Mouse (Mus musculus): ENCODE data around the gene Cacul1. TPM values are rescaled to one million over a fixed set of nuclear protein-coding genes. Genes with fewer than 3 reads are reported as not detected.

The Cacul1 gene
- polyA plus RNA-seq, 1 experiment from 2014 or later, result 22.5 TPM

DNA sequence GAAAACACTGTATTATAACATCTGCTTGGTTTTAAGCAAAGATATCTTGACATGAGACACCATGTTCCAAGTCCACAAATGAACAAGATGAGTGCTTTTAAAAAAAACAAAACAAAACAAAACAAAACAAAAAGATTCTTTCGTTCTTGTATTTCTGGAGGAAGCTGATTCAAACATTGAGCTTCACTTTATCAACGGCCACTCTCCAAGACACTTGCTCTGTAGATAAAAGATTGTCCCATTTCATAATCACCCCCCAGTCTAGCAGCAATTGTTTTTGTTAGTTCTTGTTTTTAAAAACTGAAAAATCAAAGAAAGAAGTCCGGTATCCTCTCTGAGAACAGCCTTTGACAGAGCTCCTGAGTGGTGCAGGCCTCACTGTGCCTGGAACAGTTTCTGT is 52.2 kb downstream of the Cacul1 start:
- ATAC-seq (ENCODE audit: insufficient number of reproducible peaks, insufficient read depth, low FRiP score, low read depth), result no peak
- Histone ChIP-seq H3K4me3 (ENCODE audit: control insufficient read depth in 1 of 2, insufficient read depth in 1 of 2, low read depth in 1 of 2, low read length in 2 of 2) (no peak overlapping the region), H3K4me1 (ENCODE audit: control insufficient read depth in 2 of 2, insufficient read depth in 2 of 2, low read length in 2 of 2) (no peaks in the 10 kb centered on the region), H3K27me3 (ENCODE audit: control insufficient read depth, insufficient read depth, low read length) (no peaks in the 10 kb centered on the region), H3K9ac (ENCODE audit: low read length) (no peak overlapping the region), H3K9me3 (ENCODE audit: control insufficient read depth, low read length) (no peaks in the 10 kb centered on the region), H3K27ac (replicated peaks in 1 of 2; ENCODE audit: control insufficient read depth in 1 of 2, insufficient read depth in 1 of 2, low read depth in 2 of 2, low read length in 2 of 2) (no peak overlapping the region), H3K4me2 (ENCODE audit: low read length) (no peak overlapping the region), H3K36me3 (ENCODE audit: control insufficient read depth, insufficient read depth, low read length) (peaks cover 63% of the 10 kb centered on the region)
- WGBS, result 73% methylated on average over 3 of the region's 3 CpGs

DNA sequence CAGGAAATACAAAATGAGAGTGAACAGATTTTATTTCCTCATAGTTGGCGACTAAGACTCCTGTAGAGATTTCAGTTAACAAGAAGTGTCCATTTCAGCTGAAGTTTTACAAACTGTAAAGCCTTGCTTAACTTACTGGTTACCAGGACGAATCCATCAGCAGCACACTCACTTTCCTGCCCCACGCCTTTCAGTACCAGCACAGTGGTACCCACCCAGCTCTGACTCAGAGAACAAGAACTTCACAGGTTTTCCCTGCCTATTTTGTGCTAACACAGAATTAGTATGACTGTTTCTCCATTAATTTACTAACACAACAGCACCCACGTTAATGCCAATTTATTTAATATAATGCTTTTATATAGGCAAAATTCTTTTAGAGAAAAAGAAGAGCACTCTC is 53.9 kb downstream of the Cacul1 start:
- H3K4me1 ChIP-seq (ENCODE audit: control insufficient read depth in 2 of 2, insufficient read depth in 2 of 2, low read length in 2 of 2), result no peaks in the 10 kb centered on the region
- H3K27ac ChIP-seq (replicated peaks in 1 of 2; ENCODE audit: control insufficient read depth in 1 of 2, insufficient read depth in 1 of 2, low read depth in 2 of 2, low read length in 2 of 2), result no peak overlapping the region
- no peak overlapping the region for H3K9ac ChIP-seq (ENCODE audit: low read length)
- 88% methylated on average over 4 of the region's 4 CpGs for WGBS
- no peak overlapping the region for H3K4me2 ChIP-seq (ENCODE audit: low read length)
- H3K9me3 ChIP-seq (ENCODE audit: control insufficient read depth, low read length), result no peaks in the 10 kb centered on the region
- no peaks in the 10 kb centered on the region for H3K27me3 ChIP-seq (ENCODE audit: control insufficient read depth, insufficient read depth, low read length)
- peaks cover 50% of the 10 kb centered on the region for H3K36me3 ChIP-seq (ENCODE audit: control insufficient read depth, insufficient read depth, low read length)
- no peak for ATAC-seq (ENCODE audit: insufficient number of reproducible peaks, insufficient read depth, low FRiP score, low read depth)
- no peak overlapping the region for H3K4me3 ChIP-seq (ENCODE audit: control insufficient read depth in 1 of 2, insufficient read depth in 1 of 2, low read depth in 1 of 2, low read length in 2 of 2)

DNA sequence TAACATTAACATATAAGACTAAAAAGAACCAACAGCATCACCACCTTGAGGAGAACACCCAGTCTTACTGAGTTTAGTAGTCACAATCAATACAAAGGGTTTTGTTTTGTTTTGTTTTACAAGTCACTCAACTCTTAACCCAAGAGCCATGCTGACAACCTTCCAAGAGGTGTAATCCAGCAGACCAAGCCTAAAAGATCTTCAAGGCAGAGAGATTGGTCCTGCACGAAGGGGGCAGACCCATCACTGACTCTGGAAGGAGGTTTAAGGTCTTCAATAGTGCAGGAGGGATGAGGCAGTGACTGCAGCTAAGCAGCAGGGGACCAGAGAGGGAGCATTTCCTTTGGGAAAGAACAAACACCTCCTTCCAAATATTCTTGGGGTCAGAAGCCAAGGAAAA is 55.7 kb downstream of the Cacul1 start:
- no peak overlapping the region for H3K4me3 ChIP-seq (ENCODE audit: control insufficient read depth in 1 of 2, insufficient read depth in 1 of 2, low read depth in 1 of 2, low read length in 2 of 2)
- no peak overlapping the region for H3K27ac ChIP-seq (replicated peaks in 1 of 2; ENCODE audit: control insufficient read depth in 1 of 2, insufficient read depth in 1 of 2, low read depth in 2 of 2, low read length in 2 of 2)
- peaks cover 37% of the 10 kb centered on the region for H3K36me3 ChIP-seq (ENCODE audit: control insufficient read depth, insufficient read depth, low read length)
- no peak for ATAC-seq (ENCODE audit: insufficient number of reproducible peaks, insufficient read depth, low FRiP score, low read depth)
- no peak overlapping the region for H3K9ac ChIP-seq (ENCODE audit: low read length)
- WGBS, result 79% methylated on average over 1 of the region's 1 CpGs
- H3K27me3 ChIP-seq (ENCODE audit: control insufficient read depth, insufficient read depth, low read length), result no peaks in the 10 kb centered on the region
- H3K4me2 ChIP-seq (ENCODE audit: low read length), result no peak overlapping the region
- no peaks in the 10 kb centered on the region for H3K4me1 ChIP-seq (ENCODE audit: control insufficient read depth in 2 of 2, insufficient read depth in 2 of 2, low read length in 2 of 2)
- H3K9me3 ChIP-seq (ENCODE audit: control insufficient read depth, low read length), result no peaks in the 10 kb centered on the region

DNA sequence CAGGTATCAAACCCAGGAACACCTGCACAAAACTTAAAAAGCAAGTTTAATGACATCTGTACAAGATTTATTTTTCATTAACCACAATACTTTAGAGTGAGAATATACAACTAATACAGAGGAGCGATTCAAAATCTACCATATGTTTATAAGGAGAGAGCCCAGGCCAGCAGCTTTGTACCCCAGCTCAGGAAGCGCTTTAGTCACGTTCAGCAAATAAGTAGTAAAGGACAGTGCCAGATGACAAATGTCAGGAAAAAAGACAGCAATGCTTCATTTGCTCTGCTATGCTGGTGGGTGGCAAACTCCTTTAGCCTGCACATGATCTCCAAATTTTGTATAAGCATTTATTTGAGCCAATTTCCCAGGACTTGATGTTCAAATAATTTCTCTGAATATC is 56.1 kb downstream of the Cacul1 start:
- H3K27ac ChIP-seq (replicated peaks in 1 of 2; ENCODE audit: control insufficient read depth in 1 of 2, insufficient read depth in 1 of 2, low read depth in 2 of 2, low read length in 2 of 2), result no peak overlapping the region

DNA sequence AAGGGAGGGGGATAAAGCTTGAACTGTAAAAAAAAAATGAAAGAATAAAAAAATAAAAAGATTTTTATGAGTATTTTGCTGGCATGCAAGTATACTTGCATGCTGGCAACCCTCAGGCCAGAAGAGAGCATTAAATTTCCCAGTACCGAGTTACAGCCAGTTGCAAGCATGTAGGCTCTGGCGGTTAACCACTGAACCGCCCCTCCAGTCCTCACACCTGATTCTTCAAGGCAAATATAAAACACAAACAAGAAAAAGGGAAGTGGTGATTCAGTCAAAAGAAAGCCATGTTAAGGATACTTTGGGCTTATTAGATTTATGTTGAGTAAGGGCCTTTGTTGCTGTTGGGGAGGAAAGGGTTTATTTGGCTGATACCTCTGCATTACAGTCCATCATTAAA is 60.7 kb downstream of the Cacul1 start:
- no peak for ATAC-seq (ENCODE audit: insufficient number of reproducible peaks, insufficient read depth, low FRiP score, low read depth)
- Histone ChIP-seq H3K4me1 (ENCODE audit: control insufficient read depth in 2 of 2, insufficient read depth in 2 of 2, low read length in 2 of 2) (no peaks in the 10 kb centered on the region), H3K4me2 (ENCODE audit: low read length) (no peak overlapping the region), H3K27ac (replicated peaks in 1 of 2; ENCODE audit: control insufficient read depth in 1 of 2, insufficient read depth in 1 of 2, low read depth in 2 of 2, low read length in 2 of 2) (no peak overlapping the region), H3K9ac (ENCODE audit: low read length) (no peak overlapping the region), H3K4me3 (ENCODE audit: control insufficient read depth in 1 of 2, insufficient read depth in 1 of 2, low read depth in 1 of 2, low read length in 2 of 2) (no peak overlapping the region), H3K36me3 (ENCODE audit: control insufficient read depth, insufficient read depth, low read length) (0 out of 2 replicates have a peak, but pooled peaks cover 5% of the 10 kb centered on the region), H3K27me3 (ENCODE audit: control insufficient read depth, insufficient read depth, low read length) (no peaks in the 10 kb centered on the region), H3K9me3 (ENCODE audit: control insufficient read depth, low read length) (no peaks in the 10 kb centered on the region)
- WGBS, result 88% methylated on average over 3 of the region's 3 CpGs

More for the DNA sequence above, 56.1 kb downstream of the Cacul1 start:
- 88% methylated on average over 3 of the region's 3 CpGs for WGBS
- Histone ChIP-seq H3K9ac (ENCODE audit: low read length) (no peak overlapping the region), H3K9me3 (ENCODE audit: control insufficient read depth, low read length) (no peaks in the 10 kb centered on the region), H3K27me3 (ENCODE audit: control insufficient read depth, insufficient read depth, low read length) (no peaks in the 10 kb centered on the region), H3K4me3 (ENCODE audit: control insufficient read depth in 1 of 2, insufficient read depth in 1 of 2, low read depth in 1 of 2, low read length in 2 of 2) (no peak overlapping the region), H3K36me3 (ENCODE audit: control insufficient read depth, insufficient read depth, low read length) (peaks cover 37% of the 10 kb centered on the region), H3K4me2 (ENCODE audit: low read length) (no peak overlapping the region), H3K4me1 (ENCODE audit: control insufficient read depth in 2 of 2, insufficient read depth in 2 of 2, low read length in 2 of 2) (no peaks in the 10 kb centered on the region)
- no peak for ATAC-seq (ENCODE audit: insufficient number of reproducible peaks, insufficient read depth, low FRiP score, low read depth)

- Histone ChIP-seq H3K36me3 (ENCODE audit: control insufficient read depth, insufficient read depth, low read length) (no peaks in the 10 kb centered on the region), H3K9me3 (ENCODE audit: control insufficient read depth, low read length) (no peaks in the 10 kb centered on the region), H3K4me2 (ENCODE audit: low read length) (no peak overlapping the region), H3K4me1 (ENCODE audit: control insufficient read depth in 2 of 2, insufficient read depth in 2 of 2, low read length in 2 of 2) (no peaks in the 10 kb centered on the region), H3K27me3 (ENCODE audit: control insufficient read depth, insufficient read depth, low read length) (no peaks in the 10 kb centered on the region), H3K27ac (replicated peaks in 1 of 2; ENCODE audit: control insufficient read depth in 1 of 2, insufficient read depth in 1 of 2, low read depth in 2 of 2, low read length in 2 of 2) (no peak overlapping the region), H3K4me3 (ENCODE audit: control insufficient read depth in 1 of 2, insufficient read depth in 1 of 2, low read depth in 1 of 2, low read length in 2 of 2) (no peak overlapping the region), H3K9ac (ENCODE audit: low read length) (no peak overlapping the region)
- ATAC-seq (ENCODE audit: insufficient number of reproducible peaks, insufficient read depth, low FRiP score, low read depth), result no peak
- 57% methylated on average over 2 of the region's 2 CpGs for WGBS
Measured at GRCm38 (mm10) chr19:60515064-60515463, 65.8 kb downstream of the Cacul1 start.

DNA sequence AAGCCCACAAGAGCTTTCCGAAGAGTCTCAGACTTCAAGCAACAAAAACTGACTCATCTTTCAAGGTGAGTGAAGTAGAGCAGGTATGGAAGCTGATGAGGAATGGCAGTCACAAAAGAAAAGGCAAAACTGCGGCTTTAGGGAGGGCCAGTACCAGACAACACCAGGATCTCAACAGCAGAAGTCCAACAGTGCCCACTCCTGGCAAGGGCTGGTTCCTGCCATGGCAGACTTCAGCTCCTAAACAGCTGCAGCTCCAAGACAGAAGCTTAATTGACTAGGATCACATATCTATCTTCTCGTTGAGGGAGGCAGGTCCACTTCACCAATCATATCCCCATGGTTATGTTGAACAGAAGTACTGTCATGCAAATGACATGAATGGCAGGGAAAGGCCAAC is 67.4 kb downstream of the Cacul1 start:
- H3K9ac ChIP-seq (ENCODE audit: low read length), result no peak overlapping the region
- H3K27ac ChIP-seq (replicated peaks in 1 of 2; ENCODE audit: control insufficient read depth in 1 of 2, insufficient read depth in 1 of 2, low read depth in 2 of 2, low read length in 2 of 2), result no peak overlapping the region
- 58% methylated on average over 3 of the region's 3 CpGs for WGBS
- no peak overlapping the region for H3K4me2 ChIP-seq (ENCODE audit: low read length)
- H3K27me3 ChIP-seq (ENCODE audit: control insufficient read depth, insufficient read depth, low read length), result no peaks in the 10 kb centered on the region
- no peaks in the 10 kb centered on the region for H3K4me1 ChIP-seq (ENCODE audit: control insufficient read depth in 2 of 2, insufficient read depth in 2 of 2, low read length in 2 of 2)
- no peak for ATAC-seq (ENCODE audit: insufficient number of reproducible peaks, insufficient read depth, low FRiP score, low read depth)
- no peaks in the 10 kb centered on the region for H3K36me3 ChIP-seq (ENCODE audit: control insufficient read depth, insufficient read depth, low read length)
- H3K4me3 ChIP-seq (ENCODE audit: control insufficient read depth in 1 of 2, insufficient read depth in 1 of 2, low read depth in 1 of 2, low read length in 2 of 2), result no peak overlapping the region
- no peaks in the 10 kb centered on the region for H3K9me3 ChIP-seq (ENCODE audit: control insufficient read depth, low read length)

DNA sequence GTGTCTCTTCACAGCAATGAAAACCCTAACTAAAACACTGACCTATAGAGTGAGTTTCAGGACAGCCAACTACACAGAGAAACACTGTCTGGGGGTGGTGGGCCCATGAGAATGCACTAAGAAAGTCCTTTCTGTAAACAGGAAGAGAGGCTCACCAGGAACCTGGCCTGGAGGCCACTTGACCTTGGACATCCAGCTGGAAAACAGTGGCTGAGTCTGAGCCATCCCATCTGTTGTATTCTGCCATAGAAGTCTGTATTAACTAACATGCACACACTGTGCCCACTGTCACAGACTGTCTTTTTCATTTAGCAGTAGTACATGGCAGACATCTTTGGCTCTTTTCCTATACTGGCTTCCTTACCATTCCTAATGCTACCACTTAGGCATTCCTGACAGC is 80.6 kb downstream of the Cacul1 start:
- Histone ChIP-seq H3K27ac (replicated peaks in 1 of 2; ENCODE audit: control insufficient read depth in 1 of 2, insufficient read depth in 1 of 2, low read depth in 2 of 2, low read length in 2 of 2) (no peak overlapping the region), H3K4me3 (ENCODE audit: control insufficient read depth in 1 of 2, insufficient read depth in 1 of 2, low read depth in 1 of 2, low read length in 2 of 2) (no peak overlapping the region), H3K36me3 (ENCODE audit: control insufficient read depth, insufficient read depth, low read length) (no peaks in the 10 kb centered on the region), H3K9ac (ENCODE audit: low read length) (no peak overlapping the region), H3K27me3 (ENCODE audit: control insufficient read depth, insufficient read depth, low read length) (no peaks in the 10 kb centered on the region), H3K4me1 (ENCODE audit: control insufficient read depth in 2 of 2, insufficient read depth in 2 of 2, low read length in 2 of 2) (no peaks in the 10 kb centered on the region), H3K4me2 (ENCODE audit: low read length) (no peak overlapping the region), H3K9me3 (ENCODE audit: control insufficient read depth, low read length) (no peaks in the 10 kb centered on the region)
- ATAC-seq (ENCODE audit: insufficient number of reproducible peaks, insufficient read depth, low FRiP score, low read depth), result no peak

Data from heart, embryonic 14.5 days (tissue).